Mouse (Mus musculus): ENCODE measurements at regions not wholly inside any gene's neighbourhood (a gene's known extent, or its start where the extent isn't known, plus 50 kb on each side); places are given as distances from the start of the nearest gene placed in this dataset.

- TF ChIP-seq CTCF (IDR thresholded peaks at IDR 0.05; ENCODE audit: low read depth, low read length) (no peak), GATA1 (IDR thresholded peaks at IDR 0.05; ENCODE audit: borderline replicate concordance, low read length) (no peak), TAL1 (conservative IDR thresholded peaks at IDR 0.05; ENCODE audit: low read depth, low read length) (no peak)
Observed at GRCm38 (mm10) chr11:17734519-17734918, 219.2 kb downstream of the Etaa1 start.

All from G1E (cell line).